Mouse (Mus musculus): ENCODE measurements around the gene Bcar3.

Gene Bcar3

GRCm38 (mm10) chr3:122386444-122386843, 92.5 kb downstream of the Bcar3 start:
- TF ChIP-seq GATA4 (IDR thresholded peaks at IDR 0.05; ENCODE audit: insufficient replicate concordance, low read length) = no peak

DNA sequence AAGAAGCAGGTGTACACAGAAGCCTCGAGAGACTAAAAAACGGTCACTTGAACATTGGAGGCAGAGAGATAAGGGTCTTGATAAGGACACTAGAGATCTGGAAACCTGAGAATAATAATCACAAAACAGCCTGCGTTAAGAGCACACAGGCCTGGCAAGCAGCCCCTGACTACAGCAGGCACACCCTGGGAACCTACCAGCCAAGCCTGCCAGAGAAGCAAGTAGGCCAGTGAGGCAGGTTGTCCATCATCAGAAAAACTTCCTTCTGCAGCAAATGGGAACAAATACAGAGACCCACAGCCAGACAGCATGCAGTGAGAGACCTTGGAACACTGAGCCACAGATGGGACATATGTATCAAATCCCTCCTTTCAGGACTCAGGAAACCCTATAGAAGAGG, 93.8 kb downstream of the Bcar3 start:
- TF ChIP-seq GATA4 (IDR thresholded peaks at IDR 0.05; ENCODE audit: insufficient replicate concordance, low read length) = no peak

GRCm38 (mm10) chr3:122389972-122390371, 96.0 kb downstream of the Bcar3 start:
- TF ChIP-seq GATA4 (IDR thresholded peaks at IDR 0.05; ENCODE audit: insufficient replicate concordance, low read length) = no peak

- TF ChIP-seq GATA4 (IDR thresholded peaks at IDR 0.05; ENCODE audit: insufficient replicate concordance, low read length) = no peak
These were observed 97.2 kb downstream of the Bcar3 start for GRCm38 (mm10) chr3:122391098-122391497.

- TF ChIP-seq GATA4 (IDR thresholded peaks at IDR 0.05; ENCODE audit: insufficient replicate concordance, low read length) = no peak
These were observed 97.9 kb downstream of the Bcar3 start for GRCm38 (mm10) chr3:122391816-122392215.

DNA sequence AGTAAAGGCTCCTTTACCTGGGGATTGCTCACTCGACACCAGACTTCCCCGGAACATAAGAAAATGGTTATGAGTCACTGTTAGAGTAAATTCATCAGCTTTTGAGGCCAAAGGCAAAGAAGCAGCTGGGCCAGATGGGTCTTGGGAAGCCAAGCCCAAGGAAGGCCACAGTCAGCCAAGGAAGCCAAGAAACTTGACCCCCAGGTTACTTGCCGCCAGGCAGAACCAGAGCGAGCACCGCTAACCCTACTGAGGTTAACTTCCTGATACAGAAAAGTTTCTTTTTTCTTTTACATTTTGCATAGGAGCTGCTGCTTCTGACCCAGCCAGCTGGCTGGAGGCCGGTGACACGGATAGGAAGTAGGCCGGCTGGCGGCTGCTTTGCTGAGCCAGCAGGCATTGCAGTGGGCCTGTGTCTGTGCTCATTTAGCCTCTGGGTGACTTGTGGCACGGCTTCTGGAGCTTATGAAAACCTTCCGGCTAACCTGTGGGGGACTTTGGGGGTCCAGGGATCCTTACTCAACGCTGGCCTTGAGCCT, 100.0 kb downstream of the Bcar3 start:
- no peak for TF ChIP-seq GATA4 (IDR thresholded peaks at IDR 0.05; ENCODE audit: insufficient replicate concordance, low read length)

- no peak for TF ChIP-seq GATA4 (IDR thresholded peaks at IDR 0.05; ENCODE audit: insufficient replicate concordance, low read length)
These were observed 103.0 kb downstream of the Bcar3 start for GRCm38 (mm10) chr3:122396957-122397356.

GRCm38 (mm10) chr3:122397401-122397800, 103.5 kb downstream of the Bcar3 start:
- TF ChIP-seq GATA4 (IDR thresholded peaks at IDR 0.05; ENCODE audit: insufficient replicate concordance, low read length) = no peak

GRCm38 (mm10) chr3:122401011-122401410, 107.1 kb downstream of the Bcar3 start:
- no peak for TF ChIP-seq GATA4 (IDR thresholded peaks at IDR 0.05; ENCODE audit: insufficient replicate concordance, low read length)

DNA sequence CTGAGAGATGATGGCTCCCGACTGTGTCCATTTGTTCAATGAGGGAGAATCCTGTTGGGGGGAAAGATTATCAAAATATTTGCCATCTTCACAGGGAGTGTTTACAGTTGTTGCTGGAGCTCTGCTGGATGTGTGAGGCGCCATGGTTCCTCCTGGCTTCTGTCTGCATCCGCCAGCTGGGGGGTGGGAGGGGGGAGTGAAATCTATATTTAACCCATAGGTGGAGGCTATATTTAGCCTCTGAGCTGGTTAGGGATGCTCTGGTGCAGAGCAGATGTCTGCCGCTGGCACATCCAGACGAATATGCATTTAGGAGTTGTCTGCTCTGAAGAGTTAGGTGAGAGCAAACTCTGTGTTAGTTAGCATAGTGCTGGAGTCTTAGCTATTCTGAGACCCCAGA, 108.2 kb downstream of the Bcar3 start:
- no peak for TF ChIP-seq GATA4 (IDR thresholded peaks at IDR 0.05; ENCODE audit: insufficient replicate concordance, low read length)

DNA sequence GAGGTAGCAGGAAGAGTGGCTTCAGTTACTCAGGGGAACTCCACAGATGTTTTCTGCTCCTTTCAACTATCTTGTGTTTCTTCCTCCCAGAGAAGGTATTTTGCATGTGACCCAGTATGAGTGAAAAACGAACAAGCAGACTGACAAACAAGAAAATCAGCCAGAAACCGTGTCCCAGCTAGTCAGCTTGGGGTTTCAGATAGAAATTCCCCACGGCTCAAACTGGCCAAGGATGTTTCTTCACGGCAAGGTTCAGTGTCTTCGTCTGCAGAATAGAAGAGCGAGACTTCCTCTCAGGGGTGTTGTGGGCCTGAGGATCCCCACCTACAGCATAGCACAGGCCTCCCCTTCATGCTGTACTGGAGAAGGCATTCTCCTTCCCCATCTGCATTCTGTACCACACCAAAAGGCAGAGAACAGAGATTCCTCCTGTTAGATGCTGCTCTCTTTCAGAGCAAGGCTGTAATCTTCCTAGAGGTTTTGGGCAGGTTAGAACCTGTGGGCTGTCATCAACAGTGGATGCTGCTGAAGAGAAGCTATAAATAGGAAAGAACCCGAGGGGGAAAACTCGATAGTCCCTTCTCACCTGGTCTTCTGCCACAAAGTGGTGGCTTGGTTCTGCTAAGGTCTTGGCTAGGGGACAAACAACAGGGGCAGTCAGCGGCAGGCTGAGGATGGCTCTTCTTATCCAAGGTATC, 110.1 kb downstream of the Bcar3 start:
- no peak for TF ChIP-seq GATA4 (IDR thresholded peaks at IDR 0.05; ENCODE audit: insufficient replicate concordance, low read length)

DNA sequence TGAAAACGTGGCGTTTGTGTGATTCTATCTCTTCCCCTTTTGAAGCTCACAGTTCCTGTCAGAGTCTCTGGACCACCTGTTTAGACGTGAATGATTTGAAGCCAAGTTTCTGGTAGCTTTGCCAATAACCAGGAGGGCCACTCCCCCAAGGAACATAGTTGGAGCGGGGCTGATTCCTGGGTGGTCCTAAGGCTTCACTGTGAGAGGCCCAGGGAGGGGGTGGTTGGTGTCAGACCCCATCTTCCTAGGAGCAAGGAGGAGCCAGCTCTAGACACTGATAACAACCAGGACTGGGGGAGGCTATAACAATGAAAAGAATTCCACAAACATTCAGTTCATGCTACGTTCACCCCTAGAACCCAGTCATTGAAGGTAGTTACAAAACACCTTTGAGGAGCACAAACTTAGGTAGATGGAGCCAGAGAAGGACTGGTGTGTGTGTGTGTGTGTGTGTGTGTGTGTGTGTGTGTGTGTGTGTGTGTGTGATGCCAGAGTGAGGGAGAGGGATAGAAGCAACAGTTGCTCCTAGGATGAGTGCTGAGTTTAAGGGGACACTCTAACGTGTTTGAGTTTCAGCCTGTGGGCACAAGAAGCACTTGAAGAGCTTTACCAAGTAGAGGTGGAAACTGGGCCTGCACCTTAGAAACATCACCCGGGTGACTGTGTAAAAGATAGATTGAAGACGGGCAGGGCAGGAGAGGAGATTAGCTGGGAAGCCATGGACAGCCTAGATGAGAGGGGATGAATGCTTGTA, 111.4 kb downstream of the Bcar3 start:
- TF ChIP-seq GATA4 (IDR thresholded peaks at IDR 0.05; ENCODE audit: insufficient replicate concordance, low read length) = no peak

DNA sequence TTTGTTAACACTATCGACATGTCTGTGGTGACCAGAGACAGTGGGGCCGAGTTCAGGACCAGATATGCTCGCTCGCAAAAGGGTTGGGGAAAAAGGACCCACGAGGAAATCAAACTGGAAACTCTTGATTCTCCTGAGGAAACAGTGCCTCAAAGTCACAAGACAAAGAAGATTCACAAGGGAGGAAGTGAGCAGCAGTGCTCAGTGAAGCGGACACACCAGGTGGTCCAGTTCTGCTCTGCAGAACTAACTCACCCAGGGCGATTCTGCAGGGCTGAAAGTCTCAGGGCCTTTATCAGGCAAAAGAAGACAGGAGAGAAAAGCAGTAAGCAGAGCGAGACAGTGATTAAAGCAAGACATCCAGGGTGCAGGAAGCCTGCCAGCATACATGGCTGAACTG, 112.5 kb downstream of the Bcar3 start:
- no peak for TF ChIP-seq GATA4 (IDR thresholded peaks at IDR 0.05; ENCODE audit: insufficient replicate concordance, low read length)

GRCm38 (mm10) chr3:122407757-122408156, 113.8 kb downstream of the Bcar3 start:
- no peak for TF ChIP-seq GATA4 (IDR thresholded peaks at IDR 0.05; ENCODE audit: insufficient replicate concordance, low read length)

- no peak for TF ChIP-seq GATA4 (IDR thresholded peaks at IDR 0.05; ENCODE audit: insufficient replicate concordance, low read length)
These were observed 114.9 kb downstream of the Bcar3 start for GRCm38 (mm10) chr3:122408798-122409311.

DNA sequence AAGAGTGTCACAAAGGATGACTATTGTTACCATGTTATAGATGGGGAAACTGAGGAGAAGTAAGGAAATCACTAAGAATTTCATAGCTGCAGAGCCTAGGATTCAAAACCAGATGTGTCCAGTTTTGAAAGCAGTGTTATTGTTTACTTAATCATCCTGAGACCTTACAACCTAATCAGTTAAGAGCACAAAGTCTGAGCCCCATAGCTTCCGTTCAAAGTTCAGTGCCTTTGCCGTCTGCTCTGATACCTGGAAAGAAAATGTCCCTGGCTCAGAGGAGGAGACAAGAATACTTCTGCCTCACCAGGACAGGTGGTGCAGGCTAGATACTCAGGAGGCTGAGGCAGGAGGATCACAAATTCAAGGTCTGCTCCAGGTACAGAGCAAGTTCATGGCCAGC, 117.7 kb downstream of the Bcar3 start:
- no peak for TF ChIP-seq GATA4 (IDR thresholded peaks at IDR 0.05; ENCODE audit: insufficient replicate concordance, low read length)
